Mouse (Mus musculus) G1E (cell line): Measurements from ENCODE around the gene P3h2.

Source experiments
- CTCF ChIP-seq: IDR thresholded peaks from 2 replicates; pipeline ENCODE4 v1.5.1; 2012; ENCODE audit warnings: low read depth, low read length, inconsistent platforms, mixed read lengths
- GATA1 ChIP-seq: IDR thresholded peaks from 2 replicates; pipeline ENCODE4 v1.6.1; 2012; ENCODE audit warnings: borderline replicate concordance, low read length, inconsistent platforms, mixed read lengths
- GATA2 ChIP-seq: IDR thresholded peaks from 2 replicates; pipeline ENCODE4 v1.6.1; 2012; ENCODE audit warnings: low read depth, low read length, inconsistent platforms, borderline replicate concordance
- POLR2AphosphoS5 ChIP-seq: IDR thresholded peaks from 2 replicates; pipeline ENCODE4 v1.6.1; 2012; ENCODE audit warnings: low read depth, low read length, inconsistent platforms; ENCODE audit not compliant: insufficient replicate concordance
- TAL1 ChIP-seq: conservative IDR thresholded peaks from 2 replicates; pipeline ENCODE4 v1.6.1; 2012; ENCODE audit warnings: low read depth, low read length, inconsistent platforms, mixed read lengths

DNA sequence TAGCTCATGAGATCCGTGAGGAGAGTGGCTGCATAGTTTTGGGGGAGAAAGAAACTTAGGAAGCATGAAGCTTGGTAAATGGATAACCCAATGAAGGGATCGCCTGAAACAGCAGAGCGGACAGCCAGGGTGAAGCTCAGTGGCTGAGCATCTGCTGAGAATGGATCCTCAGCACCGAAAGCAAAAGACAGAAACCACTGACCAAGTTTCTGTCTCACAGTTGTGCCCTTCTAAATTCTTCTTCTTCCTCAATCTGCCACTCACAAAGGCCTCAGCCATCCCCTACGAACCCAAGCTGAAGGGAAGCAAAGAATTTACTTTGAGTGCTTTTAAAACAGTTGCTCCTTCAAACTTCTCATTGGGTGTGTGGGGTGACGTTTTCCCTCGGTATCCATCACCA is 134.3 kb downstream of the P3h2 start:
- TF ChIP-seq CTCF (no peak), GATA1 (no peak), GATA2 (no peak), POLR2AphosphoS5 (no peak), TAL1 (no peak)
